10 mouse cellular contexts compared by ENCODE assay signal in genomic region chr1:165684261-165685203, GRCm38 (mm10). TPM values are rescaled to one million over a fixed set of nuclear protein-coding genes. Genes with fewer than 3 reads are reported as not detected.
DNase-seq lines count a peak whose midpoint lies in the region; ATAC-seq and TF ChIP-seq lines count a peak whose summit lies in the region.
"Had no signal": no experiment of that assay in that cellular context is flagged by ENCODE, and none has a peak within 500 bp of the region (broad histone marks: within the 10 kb centered on the region; RNA-seq: fewer than 3 reads in every experiment).

No protein-coding gene starts in this region.

- WGBS in midbrain, postnatal 0 days: 60% methylated on average over 15 of the region's 15 CpGs
- 66% methylated on average over 15 of the region's 15 CpGs for WGBS in midbrain, embryonic 13.5 days
- WGBS in limb, embryonic 10.5 days: 56% methylated on average over 15 of the region's 15 CpGs
- WGBS in olfactory bulb, adult 2 months: 73% methylated on average over 15 of the region's 15 CpGs
- 55% methylated on average over 15 of the region's 15 CpGs for WGBS in midbrain, embryonic 15.5 days

- TF ChIP-seq CTCF in midbrain, postnatal 0 days (IDR thresholded peaks at IDR 0.05): no peak
- TF ChIP-seq CTCF in olfactory bulb, adult 2 months (IDR thresholded peaks at IDR 0.05; ENCODE audit: insufficient read depth, low read depth, low read length): no peak

- ATAC-seq in midbrain, postnatal 0 days (ENCODE audit: low FRiP score): peak; percentile 31; the same call in 1 of the 2 replicates
- ATAC-seq in midbrain, embryonic 13.5 days: no peak
- no peak for ATAC-seq in midbrain, embryonic 15.5 days (replicated peaks)

- no peak overlapping the region for H3K4me2 ChIP-seq in midbrain, postnatal 0 days (ENCODE audit: low read depth, low read length, poor library complexity, severe bottlenecking)
- H3K4me2 ChIP-seq in midbrain, embryonic 13.5 days (replicated peaks): no peak overlapping the region
- H3K4me2 ChIP-seq in midbrain, embryonic 15.5 days: no peak overlapping the region

- intact Hi-C loops in heart, postnatal 14 days (cut with DNase I): loop anchor here (2.0 kb wide), 1 partner anchor 22 kb away; no protein-coding TSS in a partner anchor

- H3K4me1 ChIP-seq in midbrain, postnatal 0 days (ENCODE audit: insufficient read depth, low read length): no peaks in the 10 kb centered on the region
- no peaks in the 10 kb centered on the region; the same call in 1 of the 2 replicates for H3K4me1 ChIP-seq in midbrain, embryonic 13.5 days (replicated peaks)
- H3K4me1 ChIP-seq in limb, embryonic 10.5 days: peaks cover 33% of the 10 kb centered on the region
- H3K4me1 ChIP-seq in olfactory bulb, adult 2 months (ENCODE audit: control insufficient read depth, insufficient read depth, low read length): peaks cover 5% of the 10 kb centered on the region; the same call in 1 of the 2 replicates
- no peaks in the 10 kb centered on the region for H3K4me1 ChIP-seq in midbrain, embryonic 15.5 days

- no peak for TF ChIP-seq POLR2A in olfactory bulb, adult 2 months (IDR thresholded peaks at IDR 0.05; ENCODE audit: insufficient read depth, low read depth, low read length)

- 0 out of 2 replicates have a peak overlapping the region, but pooled peaks have one; percentile 9 for H3K27ac ChIP-seq in midbrain, postnatal 0 days (ENCODE audit: low read depth, low read length)
- no peak overlapping the region for H3K27ac ChIP-seq in midbrain, embryonic 13.5 days
- peak overlapping the region; percentile 33; the same call in 1 of the 2 replicates for H3K27ac ChIP-seq in limb, embryonic 10.5 days
- H3K27ac ChIP-seq in olfactory bulb, adult 2 months (ENCODE audit: insufficient read depth, low read depth, low read length): 0 out of 2 replicates have a peak overlapping the region, but pooled peaks have one; percentile 26
- H3K27ac ChIP-seq in midbrain, embryonic 15.5 days: no peak overlapping the region
- H3K27ac ChIP-seq: left cerebral cortex, adult 2 months had no signal

- H3K27me3 ChIP-seq in midbrain, postnatal 0 days (ENCODE audit: insufficient read depth, low read length): no peaks in the 10 kb centered on the region
- H3K27me3 ChIP-seq in midbrain, embryonic 13.5 days: no peaks in the 10 kb centered on the region
- H3K27me3 ChIP-seq in limb, embryonic 10.5 days (ENCODE audit: low read depth, poor library complexity, severe bottlenecking): no peaks in the 10 kb centered on the region
- H3K27me3 ChIP-seq in midbrain, embryonic 15.5 days (replicated peaks): no peaks in the 10 kb centered on the region

- DNase-seq in midbrain, postnatal 0 days (ENCODE audit: low spot score): no peak
- DNase-seq in heart, postnatal 14 days: peak; percentile 57 to 60
- no peak for DNase-seq in limb, embryonic 10.5 days (ENCODE audit: low spot score)
- DNase-seq in B cell, adult 2 months: no peak
- DNase-seq in layer of hippocampus, postnatal 25 days (ENCODE audit: extremely low spot score in 1 of 2, low spot score in 1 of 2): no peak

- no peaks in the 10 kb centered on the region for H3K9me3 ChIP-seq in midbrain, postnatal 0 days (ENCODE audit: low read length)
- H3K9me3 ChIP-seq in midbrain, embryonic 13.5 days: no peaks in the 10 kb centered on the region
- H3K9me3 ChIP-seq in limb, embryonic 10.5 days (replicated peaks): no peaks in the 10 kb centered on the region
- no peaks in the 10 kb centered on the region for H3K9me3 ChIP-seq in midbrain, embryonic 15.5 days
- H3K9me3 ChIP-seq: G1E had no signal

- H3K9ac ChIP-seq in midbrain, postnatal 0 days (replicated peaks; ENCODE audit: low read length, poor library complexity, severe bottlenecking): no peak overlapping the region
- no peak overlapping the region for H3K9ac ChIP-seq in midbrain, embryonic 13.5 days (replicated peaks)
- no peak overlapping the region for H3K9ac ChIP-seq in midbrain, embryonic 15.5 days

- no peaks in the 10 kb centered on the region for H3K36me3 ChIP-seq in midbrain, postnatal 0 days (ENCODE audit: insufficient read depth, low read length)
- no peaks in the 10 kb centered on the region for H3K36me3 ChIP-seq in midbrain, embryonic 13.5 days
- H3K36me3 ChIP-seq in limb, embryonic 10.5 days: no peaks in the 10 kb centered on the region
- no peaks in the 10 kb centered on the region for H3K36me3 ChIP-seq in midbrain, embryonic 15.5 days (replicated peaks)

- no peak overlapping the region for H3K4me3 ChIP-seq in midbrain, postnatal 0 days (ENCODE audit: low read depth, low read length)
- no peak overlapping the region for H3K4me3 ChIP-seq in midbrain, embryonic 13.5 days (replicated peaks)
- no peak overlapping the region for H3K4me3 ChIP-seq in limb, embryonic 10.5 days
- H3K4me3 ChIP-seq in olfactory bulb, adult 2 months (ENCODE audit: insufficient read depth, low read depth, low read length): no peak overlapping the region
- H3K4me3 ChIP-seq in midbrain, embryonic 15.5 days: no peak overlapping the region
- H3K4me3 ChIP-seq: left cerebral cortex, adult 2 months had no signal

RNA-seq across cellular contexts. Expression of gene Rcsd1, which starts 25.0 kb away (rescaled TPM):
- 7.6 and 7.9 TPM in 2 replicates for total RNA-seq in midbrain, postnatal 0 days (2014; rRNA removed)
- polyA plus RNA-seq in midbrain, postnatal 0 days (2015; fragmentation: Nextera tagmentation; extraction: Ambion mirVana): 8.0 and 9.1 TPM in 2 replicates
- 8.0 and 8.3 TPM in 2 replicates for polyA plus RNA-seq in midbrain, embryonic 13.5 days (2015; fragmentation: Nextera tagmentation; extraction: Ambion mirVana)
- 100 to 1,000 TPM; 103 to 109 TPM for total RNA-seq in heart, postnatal 14 days (2021)
- 10.1 and 10.8 TPM in 2 replicates for polyA plus RNA-seq in limb, embryonic 10.5 days (2016; fragmentation: Nextera tagmentation; extraction: Ambion mirVana)
- 138 and 395 TPM in 2 replicates for polyA plus RNA-seq in olfactory bulb, adult 2 months (2012; ENCODE audit: insufficient read depth, insufficient read length, low replicate concordance, missing spikeins)
- polyA plus RNA-seq in midbrain, embryonic 15.5 days (2015; fragmentation: Nextera tagmentation; extraction: Ambion mirVana): 9.6 and 10.2 TPM in 2 replicates
- 1 to 10 TPM; 4.3 to 4.8 TPM for total RNA-seq in layer of hippocampus, postnatal 25 days (2021)

RNA-seq across cellular contexts. Expression of gene Mpzl1, which starts 50.2 kb away (rescaled TPM):
- total RNA-seq in midbrain, postnatal 0 days (2014; rRNA removed): 29.7 and 38.2 TPM in 2 replicates
- 138 and 146 TPM in 2 replicates for polyA plus RNA-seq in midbrain, postnatal 0 days (2015; fragmentation: Nextera tagmentation; extraction: Ambion mirVana)
- polyA plus RNA-seq in midbrain, embryonic 13.5 days (2015; fragmentation: Nextera tagmentation; extraction: Ambion mirVana): 135 and 147 TPM in 2 replicates
- 10 to 100 TPM; 33.3 to 34.1 TPM for total RNA-seq in heart, postnatal 14 days (2021)
- 141 and 148 TPM in 2 replicates for polyA plus RNA-seq in limb, embryonic 10.5 days (2016; fragmentation: Nextera tagmentation; extraction: Ambion mirVana)
- polyA plus RNA-seq in olfactory bulb, adult 2 months (2012; ENCODE audit: insufficient read depth, insufficient read length, low replicate concordance, missing spikeins): not detected in 2 replicates
- 156 and 168 TPM in 2 replicates for polyA plus RNA-seq in midbrain, embryonic 15.5 days (2015; fragmentation: Nextera tagmentation; extraction: Ambion mirVana)
- total RNA-seq in layer of hippocampus, postnatal 25 days (2021): 10 to 100 TPM; 47.8 to 51.6 TPM

Comparison
In these comparisons a context has a peak if more than half of its experiments do, and no peak if none do; other contexts are left out.
1. H3K27ac ChIP-seq: peak in midbrain, postnatal 0 days (single experiment), limb, embryonic 10.5 days (single experiment) and olfactory bulb, adult 2 months (single experiment); none in midbrain, embryonic 13.5 days (single experiment) and midbrain, embryonic 15.5 days (single experiment).
2. DNase-seq: peak in heart, postnatal 14 days (2 of 2); none in midbrain, postnatal 0 days (single experiment), limb, embryonic 10.5 days (single experiment), B cell, adult 2 months (0 of 2) and layer of hippocampus, postnatal 25 days (0 of 2).
3. RNA of gene Rcsd1, which starts 25.0 kb away (polyA plus RNA-seq): 138 to 395 TPM in olfactory bulb, adult 2 months; 10.1 to 10.8 TPM in limb, embryonic 10.5 days, 9.6 to 10.2 TPM in midbrain, embryonic 15.5 days, 8.0 to 8.3 TPM in midbrain, embryonic 13.5 days and 8.0 to 9.1 TPM in midbrain, postnatal 0 days; every median in the first group is over 10 times any median in the second.
4. RNA of gene Mpzl1, which starts 50.2 kb away (polyA plus RNA-seq): 156 to 168 TPM in midbrain, embryonic 15.5 days, 141 to 148 TPM in limb, embryonic 10.5 days, 135 to 147 TPM in midbrain, embryonic 13.5 days and 138 to 146 TPM in midbrain, postnatal 0 days; not detected in olfactory bulb, adult 2 months; every median in the first group is over 100 times any median in the second.